Mouse (Mus musculus) ES-Bruce4 (cell line): ENCODE results near the gene Dnttip1. TPM values are rescaled to one million over a fixed set of nuclear protein-coding genes. Genes with fewer than 3 reads are reported as not detected.
A peak's percentile ranks its signal among the peaks of the same experiment; 100 is the strongest.
"Not testable (repeated sequence)": the region's sequence is repeated elsewhere in the genome, so short reads cannot be mapped to it uniquely, and the experiment has no call there.

Experiments
- H3K27ac ChIP-seq: 2 replicates; pipeline ENCODE4 v1.5.1; 2012; ENCODE audit warnings: low read length, inconsistent platforms; ENCODE audit not compliant: insufficient read depth
- H3K27me3 ChIP-seq: 2 replicates; pipeline ENCODE4 v1.6.1; 2012; ENCODE audit warnings: mild to moderate bottlenecking, low read length, inconsistent platforms; ENCODE audit not compliant: control insufficient read depth, poor library complexity, insufficient read depth, severe bottlenecking
- H3K36me3 ChIP-seq: 2 replicates; pipeline ENCODE4 v1.6.1; 2012; ENCODE audit warnings: inconsistent platforms, mild to moderate bottlenecking, low read length, moderate library complexity; ENCODE audit not compliant: control insufficient read depth, poor library complexity, insufficient read depth, severe bottlenecking
- H3K4me1 ChIP-seq: one replicate; pipeline ENCODE4 v1.8.1; 2011; ENCODE audit warnings: low read length; ENCODE audit not compliant: control insufficient read depth, insufficient read depth
- H3K4me3 ChIP-seq: 2 replicates; pipeline ENCODE4 v1.5.1; 2011; ENCODE audit warnings: low read depth, mild to moderate bottlenecking, low read length
- H3K9ac ChIP-seq: 2 replicates; pipeline ENCODE4 v1.6.1; 2012; ENCODE audit warnings: low read depth, mild to moderate bottlenecking, inconsistent platforms; ENCODE audit not compliant: poor library complexity, severe bottlenecking
- H3K9me3 ChIP-seq: replicated peaks from 2 replicates; pipeline ENCODE4 v1.6.1; 2012; ENCODE audit warnings: mild to moderate bottlenecking, low read length, inconsistent platforms; ENCODE audit not compliant: control insufficient read depth, poor library complexity, insufficient read depth, severe bottlenecking
- CTCF ChIP-seq: IDR thresholded peaks from one replicate; pipeline ENCODE4 v1.8.1; 2011; ENCODE audit warnings: low read depth, low read length
- EP300 ChIP-seq: IDR thresholded peaks from 2 replicates; pipeline ENCODE4 v1.6.1; 2011; ENCODE audit warnings: low read depth, low read length; ENCODE audit not compliant: insufficient read depth
- POLR2A ChIP-seq: IDR thresholded peaks from one replicate; pipeline ENCODE4 v1.8.1; 2011; ENCODE audit warnings: low read length; ENCODE audit not compliant: insufficient read depth
- polyA plus RNA-seq: library from polyadenylated mRNA; stranded (reverse); fragments of >200 nt; gene quantifications from 2 replicates; pipeline ENCODE4 v1.2.4, GENCODE M21; 2011; ENCODE audit warnings: low read depth; ENCODE audit not compliant: missing spikeins, insufficient read depth, insufficient read length

The Dnttip1 gene
- polyA plus RNA-seq, 1 experiment = 30.4 TPM

DNA sequence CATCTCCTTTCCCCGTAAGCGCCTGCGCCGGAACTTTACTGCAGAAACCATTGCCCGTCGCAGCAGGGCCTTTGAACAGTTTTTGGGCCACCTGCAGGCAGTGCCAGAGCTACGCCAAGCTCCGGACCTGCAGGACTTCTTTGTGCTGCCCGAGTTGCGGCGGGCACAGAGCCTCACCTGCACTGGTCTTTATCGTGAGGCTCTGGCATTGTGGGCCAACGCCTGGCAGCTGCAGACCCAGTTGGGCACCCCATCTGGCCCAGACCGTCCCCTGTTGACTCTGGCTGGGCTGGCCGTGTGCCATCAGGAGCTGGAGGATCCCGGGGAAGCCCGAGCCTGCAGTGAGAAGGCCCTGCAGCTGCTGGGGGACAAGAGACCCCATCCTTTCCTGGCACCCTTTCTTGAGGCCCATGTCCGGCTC lies 46.1 kb downstream of the Dnttip1 start:
- H3K4me3 ChIP-seq = no peak overlapping the region
- H3K4me1 ChIP-seq = peaks cover 13% of the 10 kb centered on the region
- H3K9me3 ChIP-seq = no peaks in the 10 kb centered on the region
- H3K27ac ChIP-seq = no peak overlapping the region
- peaks cover 5% of the 10 kb centered on the region; the same call in 1 of the 2 replicates for H3K36me3 ChIP-seq
- no peak overlapping the region for H3K9ac ChIP-seq
- no peaks in the 10 kb centered on the region for H3K27me3 ChIP-seq
- no peak for TF ChIP-seq CTCF
- TF ChIP-seq EP300 = no peak
- no peak for TF ChIP-seq POLR2A

DNA sequence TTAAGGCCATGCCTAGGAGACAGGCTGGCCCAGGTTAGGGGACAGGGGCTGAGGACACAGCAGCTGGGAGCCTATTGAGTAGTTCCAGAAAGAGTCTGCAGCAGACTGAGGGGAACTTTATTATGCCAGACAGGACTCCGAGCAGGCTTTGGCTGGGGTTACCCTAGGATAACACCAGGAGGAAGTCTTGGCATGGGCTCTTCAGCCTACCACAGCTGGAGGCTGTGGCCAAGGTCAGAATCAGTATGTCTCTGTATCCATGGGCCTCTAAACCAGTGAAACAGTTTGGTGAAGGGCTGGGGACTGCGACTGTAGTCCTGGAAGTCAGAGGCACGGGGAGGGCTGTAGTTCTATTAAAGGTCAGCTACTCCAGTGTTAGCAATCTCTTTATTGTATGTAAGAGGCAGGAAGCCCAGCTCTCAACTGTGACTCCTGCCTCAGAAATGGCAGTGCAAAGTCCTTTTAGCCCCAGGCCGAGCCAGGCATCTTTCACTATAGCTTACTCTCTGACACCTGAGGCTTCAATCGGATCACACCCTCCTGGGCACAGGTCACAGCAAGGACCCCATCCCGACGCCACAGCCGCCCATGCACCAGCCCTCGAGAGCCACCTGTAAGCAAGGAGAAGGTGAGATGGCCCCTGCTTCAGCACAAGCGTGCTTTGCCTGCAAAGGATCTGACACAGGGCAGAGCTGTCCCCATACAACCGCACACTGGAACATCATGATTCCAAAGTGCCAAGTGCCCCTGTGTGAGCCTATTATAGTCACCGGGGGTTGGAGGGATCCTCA lies 46.8 kb downstream of the Dnttip1 start:
- Histone ChIP-seq H3K27me3 (no peaks in the 10 kb centered on the region), H3K27ac (no peak overlapping the region), H3K9ac (no peak overlapping the region), H3K36me3 (peaks cover 8% of the 10 kb centered on the region), H3K4me3 (no peak overlapping the region), H3K9me3 (no peaks in the 10 kb centered on the region), H3K4me1 (peaks cover 13% of the 10 kb centered on the region)
- TF ChIP-seq EP300 (no peak), CTCF (no peak), POLR2A (no peak)

- peak overlapping the region; percentile 10; the same call in 1 of the 2 replicates for H3K27ac ChIP-seq
Observed at GRCm38 (mm10) chr2:164793236-164793635, 47.5 kb downstream of the Dnttip1 start.

GRCm38 (mm10) chr2:164793772-164794171 lies 48.0 kb downstream of the Dnttip1 start:
- Histone ChIP-seq H3K9me3 (no peaks in the 10 kb centered on the region), H3K9ac (no peak overlapping the region), H3K4me3 (no peak overlapping the region), H3K4me1 (peaks cover 7% of the 10 kb centered on the region), H3K36me3 (peaks cover 13% of the 10 kb centered on the region), H3K27me3 (no peaks in the 10 kb centered on the region), H3K27ac (peak overlapping the region; percentile 10; the same call in 1 of the 2 replicates)
- TF ChIP-seq POLR2A (no peak), EP300 (no peak), CTCF (no peak)

More at GRCm38 (mm10) chr2:164793236-164793635, 47.5 kb downstream of the Dnttip1 start:
- Histone ChIP-seq H3K27me3 (no peaks in the 10 kb centered on the region), H3K36me3 (peaks cover 12% of the 10 kb centered on the region), H3K4me1 (peaks cover 12% of the 10 kb centered on the region), H3K4me3 (no peak overlapping the region), H3K9ac (no peak overlapping the region), H3K9me3 (no peaks in the 10 kb centered on the region)
- TF ChIP-seq CTCF = peak; percentile 55
- TF ChIP-seq EP300 = no peak
- TF ChIP-seq POLR2A = no peak

- TF ChIP-seq POLR2A (no peak), CTCF (peak; percentile 93), EP300 (0 out of 2 replicates have a peak, but pooled peaks have one; percentile 17)
- Histone ChIP-seq H3K9me3 (no peaks in the 10 kb centered on the region), H3K27ac (no peak overlapping the region), H3K4me1 (peaks cover 3% of the 10 kb centered on the region), H3K36me3 (peaks cover 13% of the 10 kb centered on the region), H3K9ac (no peak overlapping the region), H3K4me3 (no peak overlapping the region), H3K27me3 (no peaks in the 10 kb centered on the region)
Observed at GRCm38 (mm10) chr2:164794293-164794692, 48.5 kb downstream of the Dnttip1 start.

DNA sequence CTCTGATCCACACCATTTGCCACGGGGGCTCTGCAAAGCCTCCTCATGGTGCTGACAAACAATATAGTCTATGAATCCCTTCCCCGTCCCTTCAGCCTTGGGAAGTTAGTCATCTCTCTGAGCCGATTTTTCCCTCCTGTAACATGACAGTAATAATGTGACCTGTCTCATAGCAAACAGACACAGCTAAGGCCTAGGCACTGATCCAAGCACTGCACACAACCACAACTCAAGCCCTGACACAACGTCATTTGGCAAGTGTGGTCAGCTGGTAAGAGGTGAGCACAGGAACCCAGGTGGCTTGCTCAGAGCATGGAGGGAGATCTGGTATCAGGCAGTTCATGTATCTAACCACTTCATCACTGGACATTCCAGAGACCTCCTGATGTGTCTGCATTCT lies 50.1 kb downstream of the Dnttip1 start:
- Histone ChIP-seq H3K9ac (no peak overlapping the region), H3K4me3 (no peak overlapping the region)

DNA sequence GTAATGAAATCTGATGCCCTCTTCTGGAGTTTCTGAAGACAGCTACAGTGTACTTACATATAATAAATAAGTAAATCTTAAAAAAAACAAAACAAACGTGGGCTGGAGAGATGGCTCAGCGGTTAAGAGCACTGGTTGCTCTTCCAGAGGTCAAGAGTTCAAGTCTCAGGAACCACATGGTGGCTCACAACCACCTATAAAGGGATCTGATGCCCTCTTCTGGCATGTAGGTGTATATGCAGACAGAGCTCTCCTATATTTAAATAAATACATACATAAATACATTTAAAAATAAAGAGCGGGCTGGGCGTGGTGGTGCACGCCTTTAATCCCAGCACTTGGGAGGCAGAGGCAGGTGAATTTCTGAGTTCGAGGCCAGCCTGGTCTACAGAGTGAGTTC lies 52.8 kb downstream of the Dnttip1 start:
- not testable (repeated sequence) for H3K9me3 ChIP-seq, H3K9ac ChIP-seq, H3K4me3 ChIP-seq, H3K27ac ChIP-seq, H3K27me3 ChIP-seq, H3K4me1 ChIP-seq
- peaks cover 13% of the 10 kb centered on the region for H3K36me3 ChIP-seq

More for the DNA sequence above, 50.1 kb downstream of the Dnttip1 start:
- no peaks in the 10 kb centered on the region for H3K27me3 ChIP-seq
- H3K36me3 ChIP-seq = peaks cover 13% of the 10 kb centered on the region
- TF ChIP-seq EP300 (no peak), POLR2A (no peak), CTCF (no peak)
- no peaks in the 10 kb centered on the region for H3K4me1 ChIP-seq
- H3K27ac ChIP-seq = no peak overlapping the region
- H3K9me3 ChIP-seq = no peaks in the 10 kb centered on the region
